Mouse (Mus musculus) CH12.LX (cell line): ENCODE results near the gene Itpr3. TPM values are rescaled to one million over a fixed set of nuclear protein-coding genes. Genes with fewer than 3 reads are reported as not detected.

Experiments
- DNase-seq: peaks from one replicate; pipeline ENCODE4 v3.0.0-alpha.2; 2013; ENCODE audit errors: extremely low read depth
- H3K27ac ChIP-seq: 2 replicates; pipeline ENCODE4 v1.5.1; 2012; ENCODE audit warnings: low read depth, mild to moderate bottlenecking, control low read depth, moderate library complexity; ENCODE audit not compliant: insufficient read depth
- H3K27me3 ChIP-seq: replicated peaks from 2 replicates; pipeline ENCODE3; 2012; ENCODE audit warnings: inconsistent platforms
- H3K36me3 ChIP-seq, 2 experiments: replicated peaks in 1 of 2; 2 replicates each; pipeline versions ENCODE3 to v1.6.1; 2012; ENCODE audit warnings: inconsistent platforms in 1 of 2, low read length in 1 of 2, mild to moderate bottlenecking in 1 of 2, mixed read lengths in 1 of 2, moderate library complexity in 1 of 2; ENCODE audit not compliant: control insufficient read depth in 1 of 2, insufficient read depth in 1 of 2
- H3K4me1 ChIP-seq, 2 experiments: 2 replicates each; pipeline ENCODE4 v1.6.1; 2012; ENCODE audit warnings: inconsistent platforms in 1 of 2, moderate library complexity in 1 of 2; ENCODE audit not compliant: insufficient read depth in 2 of 2, control insufficient read depth in 1 of 2
- H3K4me2 ChIP-seq: 2 replicates; pipeline ENCODE4 v1.6.1; 2012; ENCODE audit warnings: low read depth, mild to moderate bottlenecking, control low read depth; ENCODE audit not compliant: poor library complexity, insufficient read depth, severe bottlenecking
- H3K4me3 ChIP-seq, 3 experiments: fragments of 150-350 bp in 1 of 3; sonication (generic) in 1 of 3; replicated peaks in 1 of 3; 2 replicates each; pipeline versions ENCODE3 to v1.5.1; 2011 to 2012; ENCODE audit warnings: low read depth in 2 of 3, low read length in 2 of 3, mild to moderate bottlenecking in 2 of 3, moderate library complexity in 2 of 3, control low read depth in 1 of 3, improper control_type of control experiment in 1 of 3, inconsistent platforms in 1 of 3, mixed read lengths in 1 of 3; ENCODE audit not compliant: poor library complexity in 1 of 3
- H3K79me2 ChIP-seq: replicated peaks from 2 replicates; pipeline ENCODE4 v1.6.1; 2012; ENCODE audit warnings: mild to moderate bottlenecking, moderate library complexity; ENCODE audit not compliant: control insufficient read depth, poor library complexity, insufficient read depth, severe bottlenecking; ENCODE audit errors: extremely low read depth
- H3K9ac ChIP-seq: 2 replicates; pipeline ENCODE4 v1.6.1; 2012; ENCODE audit warnings: low read depth, mild to moderate bottlenecking, control low read depth, moderate library complexity; ENCODE audit not compliant: insufficient read depth
- H3K9me3 ChIP-seq: replicated peaks from 2 replicates; pipeline ENCODE3; 2012; ENCODE audit warnings: low read length, inconsistent platforms, mixed read lengths
- CHD1 ChIP-seq: IDR thresholded peaks from 2 replicates; pipeline ENCODE4 v1.6.1; 2012; ENCODE audit warnings: low read depth, low read length, improper control_type of control experiment, inconsistent platforms
- CHD2 ChIP-seq: IDR thresholded peaks from 2 replicates; pipeline ENCODE4 v1.6.1; 2011; ENCODE audit warnings: low read length, improper control_type of control experiment
- CTCF ChIP-seq, 2 experiments: IDR thresholded peaks in 1 of 2; conservative IDR thresholded peaks in 1 of 2; 2 replicates each; pipeline ENCODE4 v1.5.1; 2011 to 2012; ENCODE audit warnings: low read depth in 2 of 2, low read length in 2 of 2, improper control_type of control experiment in 1 of 2, inconsistent platforms in 1 of 2, mild to moderate bottlenecking in 1 of 2, moderate library complexity in 1 of 2
- E2F4 ChIP-seq: IDR thresholded peaks from 2 replicates; pipeline ENCODE4 v1.6.1; 2011; ENCODE audit warnings: low read depth, low read length, improper control_type of control experiment; ENCODE audit not compliant: insufficient replicate concordance
- ELF1 ChIP-seq: IDR thresholded peaks from 2 replicates; pipeline ENCODE4 v1.6.1; 2014; ENCODE audit warnings: low read depth, mild to moderate bottlenecking, inconsistent platforms, low read length, improper control_type of control experiment
- EP300 ChIP-seq: IDR thresholded peaks from 2 replicates; pipeline ENCODE4 v1.6.1; 2011; ENCODE audit warnings: low read length, improper control_type of control experiment
- ETS1 ChIP-seq: conservative IDR thresholded peaks from 2 replicates; pipeline ENCODE4 v1.6.1; 2012; ENCODE audit warnings: low read depth, mild to moderate bottlenecking, inconsistent platforms, low read length, improper control_type of control experiment, moderate library complexity
- IRF4 ChIP-seq: IDR thresholded peaks from 2 replicates; pipeline ENCODE4 v1.6.1; 2014; ENCODE audit warnings: low read depth, mild to moderate bottlenecking, inconsistent platforms, low read length, improper control_type of control experiment
- JUN ChIP-seq: IDR thresholded peaks from 2 replicates; pipeline ENCODE4 v1.6.1; 2011; ENCODE audit warnings: low read depth, mild to moderate bottlenecking, low read length, improper control_type of control experiment, moderate library complexity; ENCODE audit not compliant: insufficient read depth
- KAT2A ChIP-seq: IDR thresholded peaks from 2 replicates; pipeline ENCODE4 v1.6.1; 2012; ENCODE audit warnings: low read length, improper control_type of control experiment, inconsistent platforms; ENCODE audit not compliant: insufficient replicate concordance
- MAFK ChIP-seq: IDR thresholded peaks from 2 replicates; pipeline ENCODE4 v1.6.1; 2011; ENCODE audit warnings: low read length, improper control_type of control experiment; ENCODE audit not compliant: insufficient replicate concordance
- MAZ ChIP-seq: IDR thresholded peaks from 2 replicates; pipeline ENCODE4 v1.6.1; 2012; ENCODE audit warnings: low read depth, mild to moderate bottlenecking, inconsistent platforms, low read length, improper control_type of control experiment, moderate library complexity
- MXI1 ChIP-seq: IDR thresholded peaks from 2 replicates; pipeline ENCODE4 v1.6.1; 2011; ENCODE audit warnings: mild to moderate bottlenecking, low read depth, low read length, improper control_type of control experiment
- MYC ChIP-seq: IDR thresholded peaks from 2 replicates; pipeline ENCODE4 v1.6.1; 2011; ENCODE audit warnings: low read depth, mild to moderate bottlenecking, improper control_type of control experiment, low read length
- NRF1 ChIP-seq: IDR thresholded peaks from 2 replicates; pipeline ENCODE4 v1.6.1; 2014; ENCODE audit warnings: low read depth, mild to moderate bottlenecking, inconsistent platforms, low read length, improper control_type of control experiment, moderate library complexity
- PAX5 ChIP-seq: IDR thresholded peaks from 2 replicates; pipeline ENCODE4 v1.6.1; 2012; ENCODE audit warnings: low read length, inconsistent platforms, mixed read lengths
- POLR2A ChIP-seq: IDR thresholded peaks from 2 replicates; pipeline ENCODE4 v1.6.1; 2011; ENCODE audit warnings: low read depth, mild to moderate bottlenecking, improper control_type of control experiment, low read length
- POLR2AphosphoS2 ChIP-seq: IDR thresholded peaks from 2 replicates; pipeline ENCODE4 v1.6.1; 2011; ENCODE audit warnings: low read depth, low read length, improper control_type of control experiment
- RAD21 ChIP-seq: IDR thresholded peaks from 2 replicates; pipeline ENCODE4 v1.6.1; 2011; ENCODE audit warnings: low read depth, mild to moderate bottlenecking, low read length, improper control_type of control experiment, moderate library complexity
- RCOR1 ChIP-seq: conservative IDR thresholded peaks from 2 replicates; pipeline ENCODE4 v1.6.1; 2012; ENCODE audit warnings: low read depth, mild to moderate bottlenecking, inconsistent platforms, low read length, improper control_type of control experiment
- SIN3A ChIP-seq: IDR thresholded peaks from 2 replicates; pipeline ENCODE4 v1.6.1; 2012; ENCODE audit warnings: low read length, improper control_type of control experiment, inconsistent platforms
- SMC3 ChIP-seq: IDR thresholded peaks from 2 replicates; pipeline ENCODE4 v1.6.1; 2011; ENCODE audit warnings: low read depth, low read length, improper control_type of control experiment
- TBP ChIP-seq: conservative IDR thresholded peaks from 2 replicates; pipeline ENCODE4 v1.6.1; 2011; ENCODE audit warnings: low read depth, low read length, improper control_type of control experiment
- UBTF ChIP-seq: IDR thresholded peaks from 2 replicates; pipeline ENCODE4 v1.6.1; 2012; ENCODE audit warnings: low read depth, mild to moderate bottlenecking, inconsistent platforms, low read length, improper control_type of control experiment, moderate library complexity
- USF2 ChIP-seq: conservative IDR thresholded peaks from 2 replicates; pipeline ENCODE4 v1.6.1; 2011; ENCODE audit warnings: low read depth, low read length, improper control_type of control experiment
- ZC3H11A ChIP-seq: IDR thresholded peaks from 2 replicates; pipeline ENCODE4 v1.6.1; 2012; ENCODE audit warnings: low read depth, mild to moderate bottlenecking, inconsistent platforms, low read length, improper control_type of control experiment
- ZMIZ1 ChIP-seq: IDR thresholded peaks from 2 replicates; pipeline ENCODE4 v1.6.1; 2012; ENCODE audit warnings: low read depth, mild to moderate bottlenecking, inconsistent platforms, low read length, improper control_type of control experiment
- ZNF384 ChIP-seq: IDR thresholded peaks from 2 replicates; pipeline ENCODE4 v1.6.1; 2012; ENCODE audit warnings: low read depth, low read length, improper control_type of control experiment, inconsistent platforms
- dilution Hi-C: fragments of 300-500 bp; cut with MboI; formaldehyde crosslinking; loops from 2 replicates; pipeline ENCODE4 v1.14.3; 2020; ENCODE audit warnings: low sequenced_read_pairs; ENCODE audit not compliant: extremely low pct_unique_long_range_greater_than_20kb, extremely low pct_ligation_motif_present
- in situ Hi-C: fragments of 300-500 bp; cut with MboI; formaldehyde crosslinking; loops from 3 replicates; pipeline ENCODE4 v1.14.3; 2019; ENCODE audit warnings: low sequenced_read_pairs, low pct_ligation_motif_present, low pct_unique_long_range_greater_than_20kb, mixed read lengths
- polyA plus RNA-seq: library from polyadenylated mRNA; unstranded; fragments of >175 nt; gene quantifications from 2 replicates; pipeline ENCODE4 v1.2.1, GENCODE M21; 2012; ENCODE audit warnings: low read depth; ENCODE audit not compliant: insufficient read length
- total RNA-seq, 2 experiments: library from RNA; depleted of rRNA; stranded (reverse); fragments of 300-350 nt in 1 of 2; fragments of >200 nt in 1 of 2; gene quantifications; 2 replicates each; pipeline ENCODE4 v1.2.3; 2012 to 2014

The Itpr3 gene
- total and polyA plus RNA-seq, 3 experiments: 2.5 to 11.3 (median 9.5) TPM

- TF ChIP-seq SMC3: no peak
- TF ChIP-seq ZNF384: no peak
- no peak for TF ChIP-seq RCOR1
- TF ChIP-seq IRF4: no peak
- no peak for TF ChIP-seq USF2
- dilution Hi-C loops: no loop called here
- Histone ChIP-seq H3K4me3 (no peak overlapping the region), H3K36me3 (peaks cover 61 to 100% of the 10 kb centered on the region in 2 experiments), H3K9me3 (no peaks in the 10 kb centered on the region), H3K9ac (no peak overlapping the region), H3K4me1 (peaks cover 5 to 26% of the 10 kb centered on the region in 2 experiments), H3K4me2 (no peak overlapping the region), H3K27ac (no peak overlapping the region), H3K27me3 (no peaks in the 10 kb centered on the region), H3K79me2 (no peaks in the 10 kb centered on the region)
- in situ Hi-C loops: no loop called here
- DNase-seq: no peak
These were observed 64.2 kb downstream of the Itpr3 start for GRCm38 (mm10) chr17:27121266-27121665.

GRCm38 (mm10) chr17:27121781-27122180, 64.7 kb downstream of the Itpr3 start:
- in situ Hi-C loops (no loop called here), dilution Hi-C loops (no loop called here)
- Histone ChIP-seq H3K4me1 (peaks cover 5 to 26% of the 10 kb centered on the region in 2 experiments), H3K27ac (no peak overlapping the region), H3K9me3 (no peaks in the 10 kb centered on the region), H3K4me3 (no peak overlapping the region), H3K4me2 (no peak overlapping the region), H3K9ac (no peak overlapping the region), H3K36me3 (peaks cover 57 to 99% of the 10 kb centered on the region in 2 experiments), H3K27me3 (no peaks in the 10 kb centered on the region), H3K79me2 (no peaks in the 10 kb centered on the region)
- TF ChIP-seq RAD21: no peak
- no peak for TF ChIP-seq POLR2A
- no peak for TF ChIP-seq ELF1
- no peak for TF ChIP-seq NRF1
- no peak for TF ChIP-seq KAT2A
- no peak for TF ChIP-seq EP300
- TF ChIP-seq MAFK: no peak
- no peak for TF ChIP-seq ZMIZ1
- no peak for TF ChIP-seq CTCF (conservative IDR thresholded peaks at IDR 0.05 in 1 of 2, IDR thresholded peaks at IDR 0.05 in 1 of 2; ENCODE audit: low read depth in 2 of 2, low read length in 2 of 2)
- no peak for TF ChIP-seq TBP
- no peak for DNase-seq

GRCm38 (mm10) chr17:27122701-27123100, 65.6 kb downstream of the Itpr3 start:
- Histone ChIP-seq H3K9me3 (no peaks in the 10 kb centered on the region), H3K79me2 (no peaks in the 10 kb centered on the region), H3K9ac (no peak overlapping the region), H3K27me3 (no peaks in the 10 kb centered on the region), H3K4me1 (peaks cover 5 to 26% of the 10 kb centered on the region in 2 experiments), H3K4me2 (no peak overlapping the region), H3K4me3 (no peak overlapping the region), H3K27ac (no peak overlapping the region), H3K36me3 (peaks cover 55 to 98% of the 10 kb centered on the region in 2 experiments)
- in situ Hi-C loops: no loop called here
- TF ChIP-seq POLR2A (no peak), UBTF (no peak), ELF1 (no peak), MYC (no peak), CHD2 (no peak), ZMIZ1 (no peak), CHD1 (no peak), PAX5 (no peak), KAT2A (no peak), MXI1 (no peak), E2F4 (no peak), SIN3A (no peak), ETS1 (no peak), JUN (no peak), ZC3H11A (no peak), POLR2AphosphoS2 (no peak), MAZ (no peak)
- TF ChIP-seq, all 38 proteins: peak for 0
- dilution Hi-C loops: no loop called here
- no peak for DNase-seq
